Mouse (Mus musculus): ENCODE results near the gene Prkcg. TPM values are rescaled to one million over a fixed set of nuclear protein-coding genes. Genes with fewer than 3 reads are reported as not detected.

The Prkcg gene
- polyA plus RNA-seq, 1 experiment from 2014 or later, result 0.73 TPM

DNA sequence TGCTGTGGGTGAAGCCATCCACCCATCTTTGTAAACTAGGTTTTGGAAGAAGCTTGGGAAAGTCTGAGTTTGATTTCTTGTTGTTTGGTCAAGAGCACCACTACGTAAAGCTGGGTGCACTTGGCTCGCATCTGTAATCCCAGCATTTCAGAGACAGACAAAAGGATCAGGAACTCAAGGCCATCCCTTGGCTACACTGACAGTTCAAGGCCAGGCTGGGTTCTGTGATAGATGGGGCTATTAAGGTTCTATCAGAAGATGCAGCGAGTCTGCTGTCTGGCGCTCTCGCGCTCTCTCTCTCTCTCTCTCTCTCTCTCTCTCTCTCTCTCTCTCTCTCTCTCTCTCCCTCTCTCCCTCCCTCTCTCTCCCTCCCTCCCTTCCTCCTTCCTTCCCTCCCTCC is 65.9 kb downstream of the Prkcg start:
- Histone ChIP-seq H3K4me1 (no peaks in the 10 kb centered on the region), H3K36me3 (replicated peaks) (peaks cover 71% of the 10 kb centered on the region), H3K9ac (no peak overlapping the region)

DNA sequence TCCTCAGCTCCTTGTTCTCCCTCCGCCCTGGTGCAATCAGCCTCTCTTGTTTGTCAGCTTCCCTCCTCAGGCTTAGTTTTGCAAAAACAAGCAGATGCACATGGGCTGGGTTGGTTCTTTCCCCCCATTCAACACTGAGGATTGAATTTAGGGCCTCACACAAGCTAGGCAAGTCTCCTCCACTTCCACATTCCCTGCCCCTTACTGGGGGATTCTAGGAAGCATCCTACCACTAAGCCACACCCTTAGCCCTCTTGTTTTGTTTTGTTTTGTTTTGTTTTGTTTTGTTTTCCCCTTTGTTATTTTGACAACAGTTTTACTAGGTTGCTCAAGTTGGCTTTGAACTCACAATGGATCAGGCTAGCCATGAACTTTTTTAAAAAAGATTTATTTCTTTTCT is 71.7 kb downstream of the Prkcg start:
- Histone ChIP-seq H3K4me2 (no peak overlapping the region), H3K9ac (no peak overlapping the region), H3K4me1 (no peaks in the 10 kb centered on the region), H3K36me3 (replicated peaks) (peaks cover 70% of the 10 kb centered on the region), H3K4me3 (replicated peaks) (no peak overlapping the region), H3K9me3 (no peaks in the 10 kb centered on the region), H3K27ac (no peak overlapping the region), H3K27me3 (peaks cover 5% of the 10 kb centered on the region; the same call in 1 of the 2 replicates)
- no peak for ATAC-seq (ENCODE audit: low FRiP score)
- 83% methylated on average over 1 of the region's 1 CpGs for WGBS

More for the DNA sequence above, 65.9 kb downstream of the Prkcg start:
- H3K27ac ChIP-seq, result no peak overlapping the region
- no peaks in the 10 kb centered on the region for H3K9me3 ChIP-seq
- no peaks in the 10 kb centered on the region for H3K27me3 ChIP-seq
- WGBS, result 86% methylated on average over 5 of the region's 6 CpGs
- no peak for ATAC-seq (ENCODE audit: low FRiP score)
- H3K4me3 ChIP-seq (replicated peaks), result no peak overlapping the region
- H3K4me2 ChIP-seq, result no peak overlapping the region

DNA sequence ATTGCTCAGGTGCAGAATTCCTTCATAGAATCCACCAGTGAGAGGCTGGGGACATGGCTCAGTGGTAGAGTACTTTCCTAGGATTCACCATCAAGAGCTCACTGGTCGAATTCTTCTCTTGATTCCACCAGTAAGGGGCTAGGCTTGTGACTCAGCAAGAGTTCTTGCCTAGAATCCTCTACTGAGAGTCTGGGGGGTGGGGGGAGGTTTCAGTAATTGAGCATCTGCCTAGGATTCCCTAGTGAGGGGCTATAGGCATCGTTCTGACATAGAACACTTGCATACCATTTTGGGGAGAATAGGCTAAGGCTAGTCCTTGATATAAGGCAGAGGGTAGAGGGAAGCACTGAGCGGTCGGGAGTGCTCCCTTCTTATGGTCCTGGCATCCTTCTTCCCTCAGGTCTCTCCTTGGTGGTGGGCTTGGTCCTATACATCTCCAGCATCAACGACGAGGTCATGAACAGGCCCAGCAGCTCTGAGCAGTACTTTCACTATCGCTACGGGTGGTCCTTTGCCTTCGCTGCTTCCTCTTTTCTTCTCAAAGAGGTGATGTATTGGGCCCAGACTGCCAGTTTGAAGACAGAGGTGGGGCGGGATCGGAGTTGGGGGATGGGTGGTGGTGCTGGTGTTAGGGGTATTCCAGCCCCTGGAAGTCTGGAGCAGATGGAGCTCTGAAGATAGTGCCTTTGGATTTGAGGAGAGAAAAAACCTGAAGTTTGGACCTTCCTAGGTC is 76.7 kb downstream of the Prkcg start:
- H3K36me3 ChIP-seq (replicated peaks), result peaks cover 44% of the 10 kb centered on the region
- 47% methylated on average over 11 of the region's 11 CpGs for WGBS

GRCm38 (mm10) chr7:3366705-3367516 is 77.9 kb downstream of the Prkcg start:
- Histone ChIP-seq H3K36me3 (replicated peaks) (peaks cover 36% of the 10 kb centered on the region), H3K9me3 (no peaks in the 10 kb centered on the region), H3K4me3 (replicated peaks) (no peak overlapping the region), H3K27me3 (peaks cover 24% of the 10 kb centered on the region; the same call in 1 of the 2 replicates), H3K27ac (no peak overlapping the region), H3K4me2 (peak overlapping the region; percentile 27), H3K4me1 (peaks cover 13% of the 10 kb centered on the region), H3K9ac (no peak overlapping the region)
- 19% methylated on average over 42 of the region's 42 CpGs for WGBS
- ATAC-seq (ENCODE audit: low FRiP score), result no peak

More for the DNA sequence above, 76.7 kb downstream of the Prkcg start:
- H3K9ac ChIP-seq, result no peak overlapping the region
- H3K4me3 ChIP-seq (replicated peaks), result no peak overlapping the region
- peaks cover 13% of the 10 kb centered on the region for H3K4me1 ChIP-seq
- no peaks in the 10 kb centered on the region for H3K9me3 ChIP-seq
- H3K27me3 ChIP-seq, result peaks cover 24% of the 10 kb centered on the region; the same call in 1 of the 2 replicates
- no peak overlapping the region for H3K4me2 ChIP-seq
- ATAC-seq (ENCODE audit: low FRiP score), result no peak
- H3K27ac ChIP-seq, result no peak overlapping the region

- H3K9ac ChIP-seq, result 0 out of 2 replicates have a peak overlapping the region, but pooled peaks have one; percentile 17
- H3K36me3 ChIP-seq (replicated peaks), result peaks cover 32% of the 10 kb centered on the region
- 13% methylated on average over 11 of the region's 11 CpGs for WGBS
- peaks cover 13% of the 10 kb centered on the region for H3K4me1 ChIP-seq
- H3K9me3 ChIP-seq, result no peaks in the 10 kb centered on the region
- no peak overlapping the region for H3K27ac ChIP-seq
- H3K4me3 ChIP-seq (replicated peaks), result no peak overlapping the region
- peaks cover 24% of the 10 kb centered on the region; the same call in 1 of the 2 replicates for H3K27me3 ChIP-seq
- ATAC-seq (ENCODE audit: low FRiP score), result no peak
- H3K4me2 ChIP-seq, result peak overlapping the region; percentile 27
Observed at GRCm38 (mm10) chr7:3367569-3367968, 78.6 kb downstream of the Prkcg start.

- ATAC-seq (ENCODE audit: low FRiP score), result 0 out of 2 replicates have a peak, but pooled peaks have one; percentile 33
- Histone ChIP-seq H3K36me3 (replicated peaks) (peaks cover 31% of the 10 kb centered on the region), H3K4me1 (peaks cover 13% of the 10 kb centered on the region), H3K4me2 (no peak overlapping the region), H3K4me3 (replicated peaks) (no peak overlapping the region), H3K9ac (no peak overlapping the region), H3K9me3 (no peaks in the 10 kb centered on the region), H3K27ac (no peak overlapping the region), H3K27me3 (peaks cover 24% of the 10 kb centered on the region; the same call in 1 of the 2 replicates)
- WGBS, result 32% methylated on average over 12 of the region's 12 CpGs
Observed at GRCm38 (mm10) chr7:3368311-3368710, 79.3 kb downstream of the Prkcg start.

GRCm38 (mm10) chr7:3369189-3369588 is 80.2 kb downstream of the Prkcg start:
- WGBS, result 81% methylated on average over 6 of the region's 6 CpGs
- peaks cover 13% of the 10 kb centered on the region for H3K4me1 ChIP-seq
- no peak overlapping the region for H3K4me3 ChIP-seq (replicated peaks)
- ATAC-seq (ENCODE audit: low FRiP score), result no peak
- peaks cover 24% of the 10 kb centered on the region; the same call in 1 of the 2 replicates for H3K27me3 ChIP-seq
- H3K4me2 ChIP-seq, result no peak overlapping the region
- no peak overlapping the region for H3K9ac ChIP-seq
- H3K27ac ChIP-seq, result no peak overlapping the region
- H3K9me3 ChIP-seq, result no peaks in the 10 kb centered on the region
- H3K36me3 ChIP-seq (replicated peaks), result peaks cover 26% of the 10 kb centered on the region

DNA sequence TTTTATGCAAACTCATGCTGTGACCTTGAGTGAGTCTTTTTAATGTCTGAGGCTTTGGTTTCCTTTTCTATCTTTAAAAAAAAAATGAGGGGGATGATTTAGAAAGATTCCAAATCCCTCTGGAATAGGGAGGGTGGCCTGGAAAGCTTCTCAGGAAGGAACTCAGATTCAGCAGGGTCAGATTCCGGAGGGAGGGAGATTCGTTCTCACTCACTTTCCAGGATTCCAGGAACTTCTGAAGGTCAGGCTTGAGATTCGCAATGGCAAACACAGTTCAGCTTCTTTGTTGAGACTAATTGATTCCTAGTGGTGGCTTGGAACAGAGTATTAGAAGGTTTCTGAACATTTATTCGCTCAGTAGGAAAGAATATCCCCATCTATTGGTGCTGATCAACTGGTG is 81.4 kb downstream of the Prkcg start:
- H3K27me3 ChIP-seq, result peaks cover 22% of the 10 kb centered on the region; the same call in 1 of the 2 replicates
- no peak overlapping the region for H3K27ac ChIP-seq
- H3K9ac ChIP-seq, result no peak overlapping the region
- H3K36me3 ChIP-seq (replicated peaks), result peaks cover 14% of the 10 kb centered on the region; the same call in 1 of the 2 replicates
- peaks cover 13% of the 10 kb centered on the region for H3K4me1 ChIP-seq
- no peaks in the 10 kb centered on the region for H3K9me3 ChIP-seq
- no peak for ATAC-seq (ENCODE audit: low FRiP score)
- H3K4me3 ChIP-seq (replicated peaks), result no peak overlapping the region
- WGBS, result 59% methylated on average over 4 of the region's 4 CpGs
- no peak overlapping the region for H3K4me2 ChIP-seq

DNA sequence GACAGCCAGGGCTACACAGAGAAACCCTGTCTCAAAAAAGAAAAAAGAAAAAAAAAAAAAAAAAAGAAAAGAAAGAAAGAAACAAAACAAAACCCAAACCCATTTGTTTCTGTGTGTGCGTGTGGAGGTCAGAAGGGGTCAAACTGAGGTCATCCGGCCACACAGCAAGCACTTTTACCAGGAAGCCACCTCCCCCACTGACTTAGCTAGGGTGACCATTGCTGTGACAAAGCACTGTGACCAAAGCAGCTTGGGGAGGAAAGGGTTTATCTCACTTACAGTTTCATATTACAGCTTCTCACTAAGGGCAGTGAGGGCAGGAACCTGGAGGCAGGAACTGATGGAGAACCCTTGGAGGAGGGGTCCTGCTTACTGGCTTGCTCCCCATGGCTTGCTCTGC is 83.4 kb downstream of the Prkcg start:
- Histone ChIP-seq H3K9me3 (no peaks in the 10 kb centered on the region), H3K36me3 (replicated peaks) (no peaks in the 10 kb centered on the region), H3K4me1 (peaks cover 8% of the 10 kb centered on the region), H3K27ac (no peak overlapping the region), H3K9ac (no peak overlapping the region), H3K4me2 (no peak overlapping the region), H3K4me3 (replicated peaks) (no peak overlapping the region), H3K27me3 (peaks cover 3% of the 10 kb centered on the region; the same call in 1 of the 2 replicates)
- ATAC-seq (ENCODE audit: low FRiP score), result no peak
- 63% methylated on average over 2 of the region's 2 CpGs for WGBS

DNA sequence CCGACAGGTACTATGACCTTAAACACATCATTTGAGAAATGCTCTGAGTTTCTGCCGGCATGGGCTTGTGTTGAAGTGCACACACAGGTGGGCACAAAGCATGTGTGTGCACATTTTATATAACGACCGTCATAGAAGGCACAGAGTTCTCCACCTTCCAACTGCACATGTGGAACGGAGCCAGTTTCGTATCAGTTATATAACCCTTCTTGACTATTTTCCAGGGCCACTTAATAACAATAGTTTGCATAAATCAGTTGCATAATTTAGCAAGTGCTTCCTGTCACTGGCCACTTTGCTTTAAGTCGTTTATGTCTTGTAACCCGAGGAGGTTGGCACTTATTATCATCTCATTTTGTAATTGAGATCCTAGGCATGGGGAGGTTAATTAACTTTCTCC is 84.8 kb downstream of the Prkcg start:
- no peak overlapping the region for H3K27ac ChIP-seq
- no peaks in the 10 kb centered on the region for H3K36me3 ChIP-seq (replicated peaks)
- no peak overlapping the region for H3K4me3 ChIP-seq (replicated peaks)
- no peaks in the 10 kb centered on the region for H3K4me1 ChIP-seq
- H3K9ac ChIP-seq, result no peak overlapping the region
- no peaks in the 10 kb centered on the region for H3K9me3 ChIP-seq
- no peak overlapping the region for H3K4me2 ChIP-seq
- H3K27me3 ChIP-seq, result no peaks in the 10 kb centered on the region
- WGBS, result 81% methylated on average over 8 of the region's 8 CpGs
- ATAC-seq (ENCODE audit: low FRiP score), result no peak

- Histone ChIP-seq H3K4me2 (no peak overlapping the region), H3K4me1 (no peaks in the 10 kb centered on the region), H3K36me3 (replicated peaks) (no peaks in the 10 kb centered on the region), H3K4me3 (replicated peaks) (no peak overlapping the region), H3K9ac (no peak overlapping the region), H3K27ac (no peak overlapping the region), H3K9me3 (no peaks in the 10 kb centered on the region), H3K27me3 (no peaks in the 10 kb centered on the region)
- no peak for ATAC-seq (ENCODE audit: low FRiP score)
- WGBS, result 50% methylated on average over 4 of the region's 4 CpGs
Observed at GRCm38 (mm10) chr7:3376831-3377230, 87.9 kb downstream of the Prkcg start.

Measured in forebrain, embryonic 12.5 days (tissue).